Mouse (Mus musculus) CH12.LX (cell line): ENCODE data around the gene Zmynd11. TPM values are rescaled to one million over a fixed set of nuclear protein-coding genes. Genes with fewer than 3 reads are reported as not detected.
A peak's percentile ranks its signal among the peaks of the same experiment; 100 is the strongest.

Experiments used
- DNase-seq: peaks from one replicate; pipeline ENCODE4 v3.0.0-alpha.2; 2013; ENCODE audit errors: extremely low read depth
- H3K27ac ChIP-seq: 2 replicates; pipeline ENCODE4 v1.5.1; 2012; ENCODE audit warnings: low read depth, mild to moderate bottlenecking, control low read depth, moderate library complexity; ENCODE audit not compliant: insufficient read depth
- H3K27me3 ChIP-seq: replicated peaks from 2 replicates; pipeline ENCODE3; 2012; ENCODE audit warnings: inconsistent platforms
- H3K36me3 ChIP-seq, 2 experiments: replicated peaks in 1 of 2; 2 replicates each; pipeline versions ENCODE3 to v1.6.1; 2012; ENCODE audit warnings: inconsistent platforms in 1 of 2, low read length in 1 of 2, mild to moderate bottlenecking in 1 of 2, mixed read lengths in 1 of 2, moderate library complexity in 1 of 2; ENCODE audit not compliant: control insufficient read depth in 1 of 2, insufficient read depth in 1 of 2
- H3K4me1 ChIP-seq, 2 experiments: 2 replicates each; pipeline ENCODE4 v1.6.1; 2012; ENCODE audit warnings: inconsistent platforms in 1 of 2, moderate library complexity in 1 of 2; ENCODE audit not compliant: insufficient read depth in 2 of 2, control insufficient read depth in 1 of 2
- H3K4me2 ChIP-seq: 2 replicates; pipeline ENCODE4 v1.6.1; 2012; ENCODE audit warnings: low read depth, mild to moderate bottlenecking, control low read depth; ENCODE audit not compliant: poor library complexity, insufficient read depth, severe bottlenecking
- H3K4me3 ChIP-seq, 3 experiments: fragments of 150-350 bp in 1 of 3; sonication (generic) in 1 of 3; replicated peaks in 1 of 3; 2 replicates each; pipeline versions ENCODE3 to v1.5.1; 2011 to 2012; ENCODE audit warnings: low read depth in 2 of 3, low read length in 2 of 3, mild to moderate bottlenecking in 2 of 3, moderate library complexity in 2 of 3, control low read depth in 1 of 3, improper control_type of control experiment in 1 of 3, inconsistent platforms in 1 of 3, mixed read lengths in 1 of 3; ENCODE audit not compliant: poor library complexity in 1 of 3
- H3K79me2 ChIP-seq: replicated peaks from 2 replicates; pipeline ENCODE4 v1.6.1; 2012; ENCODE audit warnings: mild to moderate bottlenecking, moderate library complexity; ENCODE audit not compliant: control insufficient read depth, poor library complexity, insufficient read depth, severe bottlenecking; ENCODE audit errors: extremely low read depth
- H3K9ac ChIP-seq: 2 replicates; pipeline ENCODE4 v1.6.1; 2012; ENCODE audit warnings: low read depth, mild to moderate bottlenecking, control low read depth, moderate library complexity; ENCODE audit not compliant: insufficient read depth
- H3K9me3 ChIP-seq: replicated peaks from 2 replicates; pipeline ENCODE3; 2012; ENCODE audit warnings: low read length, inconsistent platforms, mixed read lengths
- BHLHE40 ChIP-seq: IDR thresholded peaks from 2 replicates; pipeline ENCODE4 v1.6.1; 2011; ENCODE audit warnings: mild to moderate bottlenecking, low read depth, low read length, improper control_type of control experiment
- CHD2 ChIP-seq: IDR thresholded peaks from 2 replicates; pipeline ENCODE4 v1.6.1; 2011; ENCODE audit warnings: low read length, improper control_type of control experiment
- CTCF ChIP-seq, 2 experiments: IDR thresholded peaks in 1 of 2; conservative IDR thresholded peaks in 1 of 2; 2 replicates each; pipeline ENCODE4 v1.5.1; 2011 to 2012; ENCODE audit warnings: low read depth in 2 of 2, low read length in 2 of 2, improper control_type of control experiment in 1 of 2, inconsistent platforms in 1 of 2, mild to moderate bottlenecking in 1 of 2, moderate library complexity in 1 of 2
- E2F4 ChIP-seq: IDR thresholded peaks from 2 replicates; pipeline ENCODE4 v1.6.1; 2011; ENCODE audit warnings: low read depth, low read length, improper control_type of control experiment; ENCODE audit not compliant: insufficient replicate concordance
- ELF1 ChIP-seq: IDR thresholded peaks from 2 replicates; pipeline ENCODE4 v1.6.1; 2014; ENCODE audit warnings: low read depth, mild to moderate bottlenecking, inconsistent platforms, low read length, improper control_type of control experiment
- ETS1 ChIP-seq: conservative IDR thresholded peaks from 2 replicates; pipeline ENCODE4 v1.6.1; 2012; ENCODE audit warnings: low read depth, mild to moderate bottlenecking, inconsistent platforms, low read length, improper control_type of control experiment, moderate library complexity
- KAT2A ChIP-seq: IDR thresholded peaks from 2 replicates; pipeline ENCODE4 v1.6.1; 2012; ENCODE audit warnings: low read length, improper control_type of control experiment, inconsistent platforms; ENCODE audit not compliant: insufficient replicate concordance
- MAZ ChIP-seq: IDR thresholded peaks from 2 replicates; pipeline ENCODE4 v1.6.1; 2012; ENCODE audit warnings: low read depth, mild to moderate bottlenecking, inconsistent platforms, low read length, improper control_type of control experiment, moderate library complexity
- NELFE ChIP-seq: IDR thresholded peaks from 2 replicates; pipeline ENCODE4 v1.6.1; 2011; ENCODE audit warnings: low read depth, low read length, improper control_type of control experiment
- NRF1 ChIP-seq: IDR thresholded peaks from 2 replicates; pipeline ENCODE4 v1.6.1; 2014; ENCODE audit warnings: low read depth, mild to moderate bottlenecking, inconsistent platforms, low read length, improper control_type of control experiment, moderate library complexity
- POLR2A ChIP-seq: IDR thresholded peaks from 2 replicates; pipeline ENCODE4 v1.6.1; 2011; ENCODE audit warnings: low read depth, mild to moderate bottlenecking, improper control_type of control experiment, low read length
- RAD21 ChIP-seq: IDR thresholded peaks from 2 replicates; pipeline ENCODE4 v1.6.1; 2011; ENCODE audit warnings: low read depth, mild to moderate bottlenecking, low read length, improper control_type of control experiment, moderate library complexity
- SIN3A ChIP-seq: IDR thresholded peaks from 2 replicates; pipeline ENCODE4 v1.6.1; 2012; ENCODE audit warnings: low read length, improper control_type of control experiment, inconsistent platforms
- TBP ChIP-seq: conservative IDR thresholded peaks from 2 replicates; pipeline ENCODE4 v1.6.1; 2011; ENCODE audit warnings: low read depth, low read length, improper control_type of control experiment
- TCF12 ChIP-seq: IDR thresholded peaks from 2 replicates; pipeline ENCODE4 v1.6.1; 2014; ENCODE audit warnings: low read depth, mild to moderate bottlenecking, inconsistent platforms, low read length, improper control_type of control experiment
- UBTF ChIP-seq: IDR thresholded peaks from 2 replicates; pipeline ENCODE4 v1.6.1; 2012; ENCODE audit warnings: low read depth, mild to moderate bottlenecking, inconsistent platforms, low read length, improper control_type of control experiment, moderate library complexity
- ZKSCAN1 ChIP-seq: IDR thresholded peaks from 2 replicates; pipeline ENCODE4 v1.6.1; 2012; ENCODE audit warnings: low read depth, inconsistent platforms, low read length, improper control_type of control experiment, borderline replicate concordance
- ZNF384 ChIP-seq: IDR thresholded peaks from 2 replicates; pipeline ENCODE4 v1.6.1; 2012; ENCODE audit warnings: low read depth, low read length, improper control_type of control experiment, inconsistent platforms
- dilution Hi-C: fragments of 300-500 bp; cut with MboI; formaldehyde crosslinking; loops from 2 replicates; pipeline ENCODE4 v1.14.3; 2020; ENCODE audit warnings: low sequenced_read_pairs; ENCODE audit not compliant: extremely low pct_unique_long_range_greater_than_20kb, extremely low pct_ligation_motif_present
- in situ Hi-C: fragments of 300-500 bp; cut with MboI; formaldehyde crosslinking; loops from 3 replicates; pipeline ENCODE4 v1.14.3; 2019; ENCODE audit warnings: low sequenced_read_pairs, low pct_ligation_motif_present, low pct_unique_long_range_greater_than_20kb, mixed read lengths
- polyA plus RNA-seq: library from polyadenylated mRNA; unstranded; fragments of >175 nt; gene quantifications from 2 replicates; pipeline ENCODE4 v1.2.1, GENCODE M21; 2012; ENCODE audit warnings: low read depth; ENCODE audit not compliant: insufficient read length
- total RNA-seq, 2 experiments: library from RNA; depleted of rRNA; stranded (reverse); fragments of 300-350 nt in 1 of 2; fragments of >200 nt in 1 of 2; gene quantifications; 2 replicates each; pipeline ENCODE4 v1.2.3; 2012 to 2014

The Zmynd11 gene
- total and polyA plus RNA-seq, 3 experiments = 18.1 to 32.2 (median 20.4) TPM

GRCm38 (mm10) chr13:9763828-9764645 lies 1.1 kb downstream of the Zmynd11 start:
- Histone ChIP-seq H3K36me3 (no peaks in the 10 kb centered on the region), H3K4me3 (peak overlapping the region; percentile 75 to 94 (median 82)), H3K79me2 (peaks cover 30% of the 10 kb centered on the region), H3K27me3 (no peaks in the 10 kb centered on the region), H3K27ac (peak overlapping the region; percentile 43), H3K4me1 (peaks cover 16 to 59% of the 10 kb centered on the region in 2 experiments), H3K9ac (peak overlapping the region; percentile 98), H3K9me3 (no peaks in the 10 kb centered on the region), H3K4me2 (peak overlapping the region; percentile 98)
- TF ChIP-seq KAT2A = 0 out of 2 replicates have a peak, but pooled peaks have one; percentile 14
- no peak for TF ChIP-seq ZKSCAN1
- TF ChIP-seq TBP = no peak
- TF ChIP-seq ZNF384 = peak; percentile 78
- TF ChIP-seq UBTF = peak; percentile 99
- TF ChIP-seq POLR2A = peak; percentile 41; the same call in 1 of the 2 replicates
- 0 out of 2 replicates have a peak, but pooled peaks have one; percentile 39 for TF ChIP-seq MAZ
- 0 out of 2 replicates have a peak, but pooled peaks have one; percentile 12 for TF ChIP-seq TCF12
- dilution Hi-C loops = no loop called here
- in situ Hi-C loops = no loop called here
- peak; percentile 28 for DNase-seq

GRCm38 (mm10) chr13:9763100-9763827 lies 1.9 kb downstream of the Zmynd11 start:
- in situ Hi-C loops = no loop called here
- peak; percentile 14 for DNase-seq
- H3K9me3 ChIP-seq = no peaks in the 10 kb centered on the region
- peaks cover 37% of the 10 kb centered on the region for H3K79me2 ChIP-seq
- H3K4me1 ChIP-seq = peaks cover 13 to 59% of the 10 kb centered on the region in 2 experiments
- peak overlapping the region; percentile 75 to 94 (median 82) for H3K4me3 ChIP-seq
- H3K4me2 ChIP-seq = peak overlapping the region; percentile 11
- dilution Hi-C loops = no loop called here
- H3K9ac ChIP-seq = peak overlapping the region; percentile 98
- H3K36me3 ChIP-seq = no peaks in the 10 kb centered on the region
- peak overlapping the region; percentile 43 for H3K27ac ChIP-seq
- no peaks in the 10 kb centered on the region for H3K27me3 ChIP-seq
- TF ChIP-seq CHD2 (no peak), CTCF (conservative IDR thresholded peaks at IDR 0.05 in 1 of 2, IDR thresholded peaks at IDR 0.05 in 1 of 2; ENCODE audit: low read depth in 2 of 2, low read length in 2 of 2) (no peak), RAD21 (no peak), KAT2A (no peak), NELFE (no peak), E2F4 (no peak), NRF1 (no peak), BHLHE40 (no peak), SIN3A (no peak), POLR2A (no peak), ZKSCAN1 (no peak), ELF1 (no peak), ETS1 (no peak)
